Mouse (Mus musculus) adrenal gland, postnatal 4 days (tissue): ENCODE measurements around the gene Syn1. TPM values are rescaled to one million over a fixed set of nuclear protein-coding genes. Genes with fewer than 3 reads are reported as not detected.

Experiments
- DNase-seq, 2 experiments: peaks; one replicate each; pipeline ENCODE4 v3.0.0; 2021 to 2022; ENCODE audit warnings: low spot score in 2 of 2, mixed read lengths in 2 of 2
- long read RNA-seq, 2 experiments: library from polyadenylated mRNA; stranded (forward); transcript quantifications; one replicate each; pipeline ENCODE4 v2.0.0; 2021
- total RNA-seq, 2 experiments: library from RNA; stranded (reverse); gene quantifications; 2 replicates each; pipeline ENCODE4 v1.2.3; 2021

The Syn1 gene
- 10 to 100 TPM; 12.7 to 15.6 TPM for total RNA-seq
- long read RNA-seq, experiment 1, partial matches to known transcripts, result 1 of 3 reads
- long read RNA-seq, experiment 1, other reads (novel, unspliced or antisense), result 0 of 3 reads
- long read RNA-seq, experiment 2, partial matches to known transcripts, result 10 of 16 reads
- long read RNA-seq, experiment 2, other reads (novel, unspliced or antisense), result 0 of 16 reads

DNA sequence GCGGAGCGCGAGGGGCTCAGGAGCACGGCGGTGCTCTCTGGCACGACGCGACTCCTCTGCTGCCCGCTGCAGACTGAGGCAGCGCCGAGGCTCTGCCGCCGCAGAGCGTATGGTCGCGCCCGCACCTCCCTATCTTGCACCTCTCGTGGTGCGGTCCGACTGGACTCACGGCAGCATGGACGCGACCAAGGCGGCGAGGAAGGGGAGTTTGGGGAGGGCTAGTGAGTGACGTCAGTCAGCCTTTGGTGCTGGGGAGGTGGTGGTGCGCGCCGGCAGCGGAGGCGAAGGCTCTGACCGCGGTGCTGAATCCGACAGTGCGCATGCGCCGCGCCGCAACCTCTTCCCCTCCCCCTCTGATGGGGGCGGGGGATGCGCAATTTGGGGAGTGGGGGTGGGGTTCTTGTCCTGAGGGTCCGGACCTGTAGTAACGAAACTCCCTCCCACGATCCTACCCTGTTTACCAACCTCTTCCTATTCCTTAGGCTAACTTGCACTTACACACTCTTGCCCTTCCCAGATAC is at the start of gene Syn1:
Syn1 (minus strand) TSS at position 161 of the 521 bp plus-strand sequence.
- peak; percentile 24 to 40 for DNase-seq

DNA sequence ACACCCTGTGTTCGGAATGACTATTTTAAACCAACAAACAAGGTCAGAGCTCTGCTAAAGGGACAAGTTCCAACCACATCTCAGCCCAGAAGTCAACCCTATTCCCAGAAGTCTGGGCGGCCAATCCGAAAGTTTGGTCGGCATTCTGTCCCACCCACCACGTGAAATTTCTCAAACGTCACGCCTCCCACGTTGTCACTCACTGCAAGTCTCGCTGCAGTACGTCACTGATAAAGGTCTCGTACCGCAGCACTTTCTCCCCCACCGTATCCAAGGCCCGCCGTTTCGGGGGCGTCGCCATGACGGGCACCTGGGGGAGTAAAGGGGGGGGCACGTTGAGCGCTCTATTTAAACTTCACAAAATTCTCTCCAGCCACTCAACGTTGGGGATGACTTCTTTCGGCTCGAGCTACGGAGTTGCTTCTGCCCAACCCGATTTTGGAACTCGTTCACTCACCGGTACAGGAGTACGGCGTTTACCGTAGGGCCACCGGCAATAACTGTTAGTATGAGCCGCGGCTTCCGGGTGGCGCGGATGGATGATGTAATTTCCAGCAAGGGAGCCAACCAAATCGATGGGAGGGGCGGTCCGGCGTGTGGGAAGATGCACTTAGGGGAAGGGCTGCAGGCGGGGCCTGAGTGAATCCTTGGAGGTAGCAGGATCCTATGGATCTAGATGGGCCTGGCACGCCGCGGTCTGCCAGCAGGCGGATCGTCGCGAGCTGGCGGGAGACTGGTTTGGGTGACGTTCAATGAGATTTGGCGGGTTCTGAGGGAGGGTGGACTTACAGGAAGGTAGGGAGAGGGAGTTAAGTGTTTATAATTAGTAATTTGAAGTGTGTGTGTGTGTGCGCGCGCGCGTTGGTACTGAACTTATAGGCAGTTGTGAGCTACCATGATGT is 40.9 kb upstream of the Syn1 start, which contains the start of gene Uxt:
Uxt (minus strand) TSS at position 541 of the 902 bp plus-strand sequence.
- peak; percentile 66 to 71 for DNase-seq

DNA sequence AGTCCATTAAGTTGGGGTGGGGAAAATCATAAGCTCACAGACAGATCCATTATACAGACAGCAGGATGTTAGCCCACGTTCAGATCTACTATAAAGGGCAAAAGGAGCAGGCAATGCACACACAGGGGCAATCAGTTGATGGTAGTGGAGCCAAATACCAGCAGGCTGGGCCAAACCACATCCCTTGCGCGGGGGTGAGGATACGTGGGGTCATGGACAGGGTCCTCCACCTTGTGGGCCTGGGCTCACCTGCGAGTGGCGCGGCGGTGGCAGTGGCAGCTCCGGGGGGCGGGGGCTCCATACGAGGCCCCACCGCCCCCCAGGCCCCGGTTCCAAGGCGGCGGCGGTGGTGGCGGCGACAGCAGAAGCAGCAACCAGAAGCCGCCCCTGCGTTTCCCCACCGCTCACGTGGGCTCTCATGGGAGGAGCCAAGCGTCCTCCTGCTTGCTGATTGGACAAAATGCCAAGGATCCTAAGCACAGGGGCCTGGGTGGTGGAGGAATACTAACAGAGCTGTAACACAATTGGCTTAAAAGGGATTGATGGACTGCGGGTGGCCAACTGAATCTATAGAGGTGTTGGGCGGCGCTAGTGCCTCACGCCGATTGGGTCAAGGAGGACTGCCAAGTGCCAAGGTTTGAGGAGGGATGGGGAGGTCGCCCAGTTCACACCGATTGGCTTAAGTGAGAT is 29.5 kb upstream of the Syn1 start, which contains the start of gene Elk1:
Elk1 (minus strand) TSS at position 418 of the 690 bp plus-strand sequence.
- peak; percentile 31 to 62 for DNase-seq

DNA sequence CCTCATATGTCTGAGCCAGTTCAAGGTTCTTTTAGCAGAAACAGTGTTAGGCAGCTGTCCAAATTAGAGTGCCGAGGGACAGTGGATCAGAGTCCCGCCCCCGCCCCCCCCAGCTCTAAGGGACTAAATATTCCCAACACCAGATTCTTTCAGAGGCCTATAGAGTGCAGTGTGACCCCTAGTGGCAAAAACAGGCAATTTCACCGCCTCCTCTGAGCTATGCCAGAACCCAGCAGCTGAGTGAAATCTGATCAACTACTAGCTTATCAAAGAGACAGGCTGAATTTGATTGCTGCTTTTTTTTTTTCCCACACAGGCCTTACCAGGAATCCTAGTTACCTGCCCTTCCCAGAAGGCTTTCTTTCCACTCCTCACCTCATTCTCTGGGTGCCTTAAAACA is 25.3 kb upstream of the Syn1 start:
- DNase-seq, result no peak

DNA sequence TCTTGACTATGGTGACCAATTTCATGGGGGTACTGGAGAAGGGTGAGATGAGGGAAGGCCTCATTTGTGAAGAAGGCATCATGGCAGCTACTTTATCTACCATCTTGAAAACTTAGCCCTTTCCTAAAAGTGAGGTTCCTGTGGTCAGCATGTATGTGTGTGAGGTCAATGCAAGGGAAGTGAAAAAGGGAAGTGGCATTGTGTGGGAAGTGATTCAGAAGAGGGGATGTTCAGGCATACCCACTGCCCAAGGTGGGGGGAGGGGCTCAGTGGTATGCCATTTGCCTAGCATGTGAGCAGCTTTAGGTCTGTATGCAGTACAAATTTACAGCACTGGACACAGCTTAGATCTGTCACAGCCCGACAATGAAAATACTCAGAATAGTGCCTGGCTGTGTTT is 11.2 kb upstream of the Syn1 start:
- DNase-seq, result no peak

DNA sequence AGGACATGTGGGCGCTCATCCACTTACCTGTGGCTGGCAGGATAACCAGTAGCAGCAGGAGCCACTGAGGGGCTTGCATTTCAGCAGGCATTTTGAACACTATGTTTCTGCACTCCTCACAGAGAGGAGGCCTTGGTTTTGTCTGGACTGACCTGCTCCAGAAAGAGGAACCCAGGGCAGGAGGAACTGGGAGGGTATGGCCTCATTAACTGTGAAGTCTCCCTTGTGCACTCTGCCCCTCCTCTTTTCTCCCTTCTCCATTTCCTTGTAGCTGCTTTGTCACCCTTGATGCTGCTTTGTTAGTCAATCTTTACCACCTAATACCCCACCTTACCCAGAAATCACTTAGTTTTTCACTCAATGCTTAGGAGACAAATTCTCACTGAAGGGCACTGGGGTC is 10.6 kb upstream of the Syn1 start, which contains the start of gene Cfp:
Cfp (minus strand) TSS at position 192 of the 400 bp plus-strand sequence.
- no peak for DNase-seq

DNA sequence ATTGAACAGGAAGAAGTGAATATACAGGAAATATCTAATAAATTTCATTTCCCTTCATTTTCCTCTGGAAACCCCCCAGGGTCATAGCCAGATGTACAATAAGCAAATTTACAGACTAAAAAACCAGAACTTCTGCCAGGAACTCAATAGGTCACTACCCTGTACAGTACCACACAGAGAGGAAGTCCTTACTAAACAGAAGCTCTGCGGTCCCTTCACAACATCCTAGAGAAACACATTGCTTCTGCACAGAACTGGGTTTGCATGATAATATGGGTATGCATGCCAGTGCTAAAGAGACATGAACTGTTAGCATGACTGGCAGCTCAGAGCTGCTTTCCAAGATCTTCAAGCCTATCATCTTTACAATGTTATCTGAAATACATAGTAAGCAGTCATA is 9.1 kb upstream of the Syn1 start:
- DNase-seq, result no peak

DNA sequence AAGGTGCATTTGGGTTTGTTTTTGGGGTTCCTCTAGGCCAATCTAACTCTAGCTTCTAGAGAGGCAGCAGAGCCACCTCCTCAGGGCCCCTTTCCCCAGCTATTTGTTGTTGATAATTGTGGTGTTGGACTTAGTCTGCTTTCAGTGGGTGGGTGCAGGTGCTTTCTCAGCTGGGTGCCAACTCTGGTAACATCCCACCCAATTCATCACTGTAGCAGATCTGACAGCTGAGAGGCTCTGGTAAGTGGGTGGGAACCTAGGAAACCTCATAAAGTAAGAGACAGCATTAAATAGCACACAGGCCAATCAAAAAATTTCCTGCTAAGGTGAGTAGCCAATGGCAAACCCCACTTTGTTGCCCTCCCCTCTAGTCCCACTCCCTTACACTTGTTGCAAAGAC is 4.2 kb upstream of the Syn1 start:
- no peak for DNase-seq

DNA sequence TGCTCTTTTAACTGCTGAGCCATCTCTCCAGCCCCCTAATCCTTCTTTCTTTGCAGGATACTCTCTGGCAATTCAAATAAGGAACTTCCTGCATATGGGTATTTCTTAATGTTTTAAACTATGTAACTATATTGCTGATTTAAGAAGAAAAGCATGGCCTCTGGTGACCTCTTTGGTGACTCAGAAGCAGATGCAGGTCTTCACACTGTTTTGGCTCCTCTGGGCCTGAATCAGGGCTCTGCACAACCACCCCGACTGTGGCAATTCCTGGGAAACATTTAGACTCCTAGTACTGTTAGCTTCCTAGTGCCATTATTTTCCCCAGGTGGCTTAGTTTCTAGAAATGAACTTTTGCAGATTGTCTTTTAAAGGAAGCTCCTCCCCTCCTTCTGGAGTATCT is 2.7 kb upstream of the Syn1 start:
- DNase-seq, result no peak

DNA sequence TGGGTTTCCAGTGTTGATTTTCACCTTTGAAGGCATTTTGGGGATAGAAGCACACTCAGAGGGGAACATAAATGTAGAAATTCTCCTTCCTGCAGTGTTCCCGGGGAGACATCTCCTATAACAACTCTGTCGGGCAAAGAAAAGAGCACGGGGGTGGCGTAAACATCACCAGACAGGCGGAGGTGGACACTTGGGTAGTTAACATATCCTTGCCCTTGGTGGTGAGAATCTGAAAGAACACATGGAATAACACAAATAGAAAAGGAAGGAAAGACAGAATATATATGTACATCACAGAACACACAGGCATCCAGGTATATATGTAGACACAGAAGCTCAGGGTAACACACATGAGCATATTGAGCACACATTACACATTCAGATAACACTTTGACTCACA is 562 bp upstream of the Syn1 start:
- no peak for DNase-seq

DNA sequence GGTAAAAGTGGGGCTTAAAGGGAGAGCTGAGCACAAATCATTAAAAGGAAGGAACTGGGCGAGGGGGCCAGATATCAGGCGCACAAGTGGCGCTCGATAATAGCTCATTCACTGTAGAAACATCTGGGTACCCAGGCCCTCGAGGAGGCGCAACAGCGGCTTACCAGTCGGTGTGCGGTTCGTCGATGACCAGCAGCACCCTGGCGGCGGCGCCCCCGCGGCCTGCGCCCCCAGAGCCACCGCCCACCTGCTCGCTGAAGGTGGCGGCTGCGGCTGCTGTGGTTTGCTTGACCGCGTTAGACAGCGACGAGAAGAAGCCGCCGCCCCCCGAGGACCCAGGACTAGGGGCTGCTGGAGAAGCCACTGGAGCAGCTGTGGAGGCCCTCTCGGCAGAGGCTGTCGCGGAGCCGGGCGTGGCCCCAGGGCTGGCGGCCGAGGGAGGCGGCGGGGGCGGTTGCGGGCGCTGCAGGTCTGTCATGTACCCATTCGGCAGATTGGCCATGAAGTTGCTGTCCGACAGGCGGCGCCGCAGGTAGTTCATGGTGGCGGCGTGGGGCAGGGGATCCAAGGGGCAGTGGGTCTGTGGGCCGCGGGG is 458 bp downstream of the Syn1 start:
- peak in 1 of 2 experiments; percentile 5 for DNase-seq

DNA sequence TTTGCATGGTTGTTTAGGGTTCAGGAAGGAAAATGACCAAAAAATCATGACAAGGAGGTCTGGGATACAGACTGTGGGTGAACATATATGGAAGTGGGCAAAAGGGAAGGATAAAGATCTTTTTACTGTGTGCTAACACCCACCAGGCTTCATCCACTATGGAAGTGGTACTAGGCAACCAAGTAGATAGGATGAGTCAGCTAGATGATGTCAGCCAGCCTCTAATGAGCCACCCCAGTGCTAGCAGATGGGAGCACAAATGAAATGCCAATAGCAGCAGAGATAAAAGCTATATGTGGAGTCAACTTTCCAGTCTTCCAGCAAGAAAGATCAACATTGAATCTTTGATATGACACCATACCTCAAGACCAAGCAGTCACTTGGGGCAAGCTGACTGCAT is 5.7 kb downstream of the Syn1 start:
- no peak for DNase-seq

DNA sequence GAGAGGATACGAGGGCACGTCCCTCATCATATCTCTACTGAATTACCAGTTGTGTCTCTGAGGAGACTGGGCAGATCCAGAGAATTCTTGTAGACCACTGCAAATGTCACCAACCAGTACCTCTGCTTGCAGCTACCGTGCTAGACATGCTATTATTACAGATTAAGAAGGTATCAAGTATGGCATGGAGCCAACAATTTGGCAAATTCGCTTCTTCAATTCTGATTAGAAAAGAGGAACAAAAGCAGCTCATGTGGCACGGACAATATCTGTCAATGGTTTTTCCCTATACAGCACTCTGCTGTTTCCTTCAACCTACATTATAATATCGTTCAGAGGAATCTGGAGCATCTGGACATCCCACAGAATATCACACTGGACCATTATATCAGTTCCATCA is 7.1 kb downstream of the Syn1 start:
- no peak for DNase-seq

DNA sequence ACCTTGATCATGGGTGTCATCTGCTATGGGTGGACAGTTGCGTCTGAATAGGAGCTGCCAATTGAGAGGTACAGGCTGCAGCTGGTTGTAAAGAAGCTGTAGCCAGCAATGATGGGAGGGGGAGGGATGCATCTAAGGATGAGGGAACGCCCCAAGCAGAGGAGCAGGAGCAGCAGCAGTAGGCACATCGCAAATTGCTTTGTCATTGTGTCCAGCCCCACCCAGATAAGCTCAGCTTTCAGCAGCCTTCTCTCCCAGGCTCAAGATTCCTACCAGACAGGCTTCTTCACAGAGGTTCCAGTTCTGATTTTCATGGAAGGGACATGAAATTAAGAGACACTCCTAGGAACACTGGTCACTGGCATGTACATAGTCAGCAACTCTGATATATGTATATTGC is 10.7 kb downstream of the Syn1 start:
- DNase-seq, result no peak

DNA sequence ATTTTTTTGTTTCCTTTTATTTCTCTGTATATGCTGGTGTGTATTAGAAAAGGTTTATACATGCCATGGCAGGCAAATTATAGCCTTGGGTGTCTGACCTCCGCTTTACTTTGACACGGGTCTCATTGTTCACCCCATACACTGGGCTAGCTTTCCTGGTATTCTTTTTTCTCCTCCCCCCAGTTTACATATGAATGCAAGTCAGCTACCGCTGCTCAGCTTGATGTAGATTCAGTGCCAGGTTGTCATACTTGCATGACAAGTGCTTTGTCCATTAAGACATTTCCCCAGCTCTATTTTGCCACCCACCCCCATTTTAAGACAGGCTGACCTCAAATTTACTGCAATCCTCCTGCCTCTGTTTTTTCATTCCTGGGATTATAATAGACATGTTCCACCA is 45.6 kb downstream of the Syn1 start:
- DNase-seq, result no peak

DNA sequence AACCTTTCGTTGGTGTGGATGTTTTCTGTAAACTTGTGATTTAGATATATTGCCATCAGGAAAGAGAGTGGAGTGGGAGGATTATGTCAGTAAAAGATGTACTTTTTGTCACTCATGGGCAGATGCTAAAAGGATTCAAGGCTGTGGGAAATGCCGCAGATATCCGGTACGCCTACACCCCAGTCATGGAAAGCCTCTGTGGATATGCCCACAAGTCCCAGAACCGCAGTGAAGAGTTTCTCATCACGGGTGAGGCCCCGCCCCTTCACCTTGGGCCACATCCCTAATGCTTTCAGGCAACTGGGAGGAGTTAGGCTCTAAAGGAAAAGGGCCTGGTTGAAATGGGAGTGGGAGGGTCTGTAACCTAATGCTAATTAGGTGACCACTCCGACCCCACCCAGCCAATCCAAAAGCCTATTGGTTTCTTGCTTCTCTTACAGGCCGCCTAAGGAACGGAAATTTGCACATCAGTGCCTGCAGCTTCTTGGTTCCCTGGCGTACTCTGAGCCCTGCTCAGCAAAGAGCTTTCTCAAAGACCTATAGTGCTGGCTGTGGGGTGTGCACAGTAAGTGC is 47.8 kb downstream of the Syn1 start:
- DNase-seq, result no peak

DNA sequence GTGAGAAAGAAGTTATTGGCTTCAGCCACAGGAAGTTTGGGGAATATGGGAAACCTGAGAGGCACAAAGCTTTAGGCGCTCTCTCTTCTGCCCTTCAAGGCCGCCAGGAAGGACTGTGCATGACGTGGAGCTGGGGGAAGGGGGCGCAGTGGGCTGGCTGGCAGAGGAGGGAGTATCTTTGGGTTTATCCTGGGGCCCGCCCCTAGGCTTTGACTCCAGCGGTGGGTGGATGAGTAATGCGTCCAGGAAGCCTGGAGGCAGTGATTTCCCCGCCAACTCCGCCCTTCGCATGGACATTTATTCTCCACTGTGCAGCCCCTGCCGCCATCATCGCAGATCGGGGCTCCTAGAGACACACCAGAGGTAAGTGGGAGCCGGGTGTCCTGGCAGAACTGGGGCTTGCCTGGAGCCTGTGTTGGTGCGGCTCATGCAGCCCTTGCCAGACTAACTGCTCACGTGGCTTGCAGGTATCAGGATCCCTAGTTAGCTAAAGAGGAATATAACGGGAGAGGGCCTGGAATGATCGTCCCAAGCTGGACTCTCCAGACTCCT is 50.8 kb downstream of the Syn1 start, which contains the start of gene Timp1:
Timp1 (plus strand) TSS at position 205 of the 552 bp plus-strand sequence.
- DNase-seq, result peak in 1 of 2 experiments; percentile 35

DNA sequence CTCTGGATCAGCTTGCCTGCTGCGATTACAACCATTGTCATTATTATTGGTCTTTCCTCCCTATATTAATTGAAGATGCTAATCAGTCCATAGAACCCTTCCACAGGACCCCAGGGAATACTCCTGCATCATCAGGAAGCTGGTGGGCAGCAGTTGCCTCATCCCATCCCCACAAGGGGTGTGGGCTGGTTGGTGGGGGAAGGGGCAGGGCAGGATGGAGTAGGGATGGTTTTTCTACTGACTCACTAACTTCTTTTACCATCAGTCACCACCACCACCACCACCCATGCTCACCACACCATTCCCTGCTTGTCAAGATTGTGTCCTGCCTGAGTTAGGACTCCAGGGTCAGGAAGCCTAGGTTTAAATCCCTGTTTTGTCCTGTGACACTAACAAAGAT is 51.6 kb downstream of the Syn1 start:
- no peak for DNase-seq

DNA sequence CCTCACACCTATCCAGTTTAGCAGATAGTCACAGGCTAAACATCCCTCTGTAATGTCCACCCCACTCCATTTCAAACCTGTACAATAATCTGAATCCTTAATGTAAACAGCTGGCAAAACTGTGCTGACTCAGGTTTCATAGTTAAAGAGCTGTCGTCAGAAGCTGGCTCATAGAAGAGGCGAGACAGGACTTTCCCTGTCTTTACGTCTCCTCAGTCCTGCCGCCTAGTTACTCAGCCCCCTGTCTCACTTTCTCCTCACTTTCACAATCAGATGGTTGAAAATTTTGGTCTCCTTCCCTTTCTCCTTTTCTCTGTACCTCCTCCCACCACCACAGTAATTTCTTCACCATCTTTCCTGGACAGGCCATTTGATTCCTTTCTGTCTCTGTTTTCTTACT is 52.7 kb downstream of the Syn1 start:
- no peak for DNase-seq
